Mouse (Mus musculus) kidney, adult 2 months (tissue): Measurements from ENCODE around the gene Atf6b. TPM values are rescaled to one million over a fixed set of nuclear protein-coding genes. Genes with fewer than 3 reads are reported as not detected.

Experiments
- DNase-seq: peaks from one replicate; pipeline ENCODE4 v3.0.0; 2021
- H3K27ac ChIP-seq: fragments of 200-500 bp; 2 replicates; pipeline ENCODE4 v1.5.1; 2012; ENCODE audit warnings: low read depth, low read length, control low read depth, inconsistent platforms; ENCODE audit not compliant: insufficient read depth
- H3K27me3 ChIP-seq: fragments of 200-500 bp; replicated peaks from 2 replicates; pipeline ENCODE4 v1.6.1; 2012; ENCODE audit warnings: mild to moderate bottlenecking, moderate library complexity, low read length, inconsistent platforms; ENCODE audit not compliant: control insufficient read depth, insufficient read depth
- H3K36me3 ChIP-seq: fragments of 200-500 bp; 2 replicates; pipeline ENCODE4 v1.6.1; 2012; ENCODE audit warnings: mild to moderate bottlenecking, moderate library complexity, low read length, inconsistent platforms; ENCODE audit not compliant: control insufficient read depth, insufficient read depth
- H3K4me1 ChIP-seq: fragments of 200-500 bp; 2 replicates; pipeline ENCODE4 v1.6.1; 2011; ENCODE audit warnings: low read length; ENCODE audit not compliant: control insufficient read depth, insufficient read depth
- H3K4me3 ChIP-seq: fragments of 200-500 bp; 2 replicates; pipeline ENCODE4 v1.5.1; 2011; ENCODE audit warnings: mild to moderate bottlenecking, low read depth, low read length, control low read depth; ENCODE audit not compliant: insufficient read depth
- CTCF ChIP-seq: fragments of 200-500 bp; conservative IDR thresholded peaks from 2 replicates; pipeline ENCODE4 v1.5.1; 2011; ENCODE audit warnings: low read depth, mild to moderate bottlenecking, control low read depth, low read length, moderate library complexity, mixed read lengths; ENCODE audit not compliant: insufficient read depth, insufficient read length
- POLR2A ChIP-seq: fragments of 200-500 bp; IDR thresholded peaks from one replicate; pipeline ENCODE4 v1.6.1; 2011; ENCODE audit warnings: low read depth, low read length, control low read depth
- WGBS: fragments of 180-500 bp; shearing (Covaris S2); methylation state at CpG from one replicate; pipeline ENCODE4 v1.1.7; 2018; 5-methylcytosine and 5-hydroxymethylcytosine counted together
- polyA plus RNA-seq: library from polyadenylated mRNA; depleted of rRNA; stranded (reverse); fragments of >200 nt; gene quantifications from 2 replicates; pipeline ENCODE4 v1.2.3, GENCODE M21; 2012

The Atf6b gene
- polyA plus RNA-seq, 1 experiment: 52.5 TPM

GRCm38 (mm10) chr17:34613830-34614229 is 33.1 kb upstream of the Atf6b start:
- 86% methylated on average over 10 of the region's 10 CpGs for WGBS
- no peaks in the 10 kb centered on the region for H3K27me3 ChIP-seq
- no peaks in the 10 kb centered on the region; the same call in 1 of the 2 replicates for H3K36me3 ChIP-seq
- peaks cover 3% of the 10 kb centered on the region; the same call in 1 of the 2 replicates for H3K4me1 ChIP-seq
- no peak for DNase-seq
- no peak overlapping the region for H3K27ac ChIP-seq
- H3K4me3 ChIP-seq: no peak overlapping the region
- TF ChIP-seq POLR2A: no peak
- no peak for TF ChIP-seq CTCF

- H3K4me3 ChIP-seq: no peak within 1 kb of the TSS
- peak within 1 kb of the TSS; percentile 27; the same call in 1 of the 2 replicates for H3K27ac ChIP-seq
- H3K27me3 ChIP-seq: no peaks in the 10 kb centered on the region
- no peak for TF ChIP-seq POLR2A
- no peak for TF ChIP-seq CTCF
- no peak for DNase-seq
- WGBS: 67% methylated on average over 6 of the region's 6 CpGs
- no peaks in the 10 kb centered on the region for H3K4me1 ChIP-seq
- no peaks in the 10 kb centered on the region; the same call in 1 of the 2 replicates for H3K36me3 ChIP-seq
Measured at GRCm38 (mm10) chr17:34615871-34616270, 31.1 kb upstream of the Atf6b start, which contains the start of gene Egfl8. Gene Egfl8, minus strand, starts transcription at chr17:34615971.

DNA sequence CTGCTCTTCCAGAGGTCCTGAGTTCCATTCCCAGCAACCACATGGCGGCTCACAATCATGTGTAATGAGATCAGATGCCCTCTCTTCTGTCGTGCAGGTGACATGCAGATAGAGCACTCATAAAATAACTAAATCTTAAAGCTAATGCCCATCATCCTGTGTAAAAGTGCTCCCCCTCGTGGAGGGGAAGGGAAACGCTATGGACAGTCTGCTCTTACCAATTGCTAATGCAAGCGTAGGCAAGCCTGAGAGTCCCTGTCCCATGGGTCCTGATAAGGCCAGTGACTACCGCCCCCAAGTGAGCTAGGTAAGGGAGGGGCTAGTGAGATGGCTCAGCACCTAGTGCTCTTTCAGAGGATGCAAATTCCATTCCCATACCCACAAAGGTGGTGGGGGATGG is 27.9 kb upstream of the Atf6b start:
- no peak overlapping the region for H3K27ac ChIP-seq
- H3K4me3 ChIP-seq: no peak overlapping the region
- H3K4me1 ChIP-seq: no peaks in the 10 kb centered on the region
- peak; percentile 84 for DNase-seq
- no peak for TF ChIP-seq POLR2A
- peak; percentile 88 for TF ChIP-seq CTCF
- WGBS: 17% methylated on average over 6 of the region's 6 CpGs
- no peaks in the 10 kb centered on the region for H3K27me3 ChIP-seq
- H3K36me3 ChIP-seq: peaks cover 5% of the 10 kb centered on the region; the same call in 1 of the 2 replicates

- Histone ChIP-seq H3K27me3 (no peaks in the 10 kb centered on the region), H3K4me1 (peaks cover 3% of the 10 kb centered on the region; the same call in 1 of the 2 replicates), H3K36me3 (peaks cover 7% of the 10 kb centered on the region), H3K4me3 (no peak overlapping the region), H3K27ac (no peak overlapping the region)
- TF ChIP-seq CTCF: no peak
- 82% methylated on average over 8 of the region's 8 CpGs for WGBS
- DNase-seq: no peak
Measured at GRCm38 (mm10) chr17:34621006-34621405, 25.9 kb upstream of the Atf6b start.

GRCm38 (mm10) chr17:34623161-34623560 is 23.8 kb upstream of the Atf6b start:
- Histone ChIP-seq H3K27me3 (no peaks in the 10 kb centered on the region), H3K27ac (no peak overlapping the region), H3K36me3 (peaks cover 7% of the 10 kb centered on the region), H3K4me3 (no peak overlapping the region), H3K4me1 (peaks cover 6% of the 10 kb centered on the region; the same call in 1 of the 2 replicates)
- TF ChIP-seq CTCF (0 out of 2 replicates have a peak, but pooled peaks have one; percentile 18), POLR2A (no peak)
- WGBS: 75% methylated on average over 9 of the region's 9 CpGs
- DNase-seq: no peak

- Histone ChIP-seq H3K4me3 (no peak overlapping the region), H3K4me1 (peaks cover 10% of the 10 kb centered on the region; the same call in 1 of the 2 replicates), H3K36me3 (peaks cover 7% of the 10 kb centered on the region), H3K27ac (peak overlapping the region; percentile 79; the same call in 1 of the 2 replicates), H3K27me3 (no peaks in the 10 kb centered on the region)
- TF ChIP-seq POLR2A (no peak), CTCF (no peak)
- 46% methylated on average over 3 of the region's 3 CpGs for WGBS
- peak; percentile 80 for DNase-seq
Measured at GRCm38 (mm10) chr17:34624981-34625380, 22.0 kb upstream of the Atf6b start.

DNA sequence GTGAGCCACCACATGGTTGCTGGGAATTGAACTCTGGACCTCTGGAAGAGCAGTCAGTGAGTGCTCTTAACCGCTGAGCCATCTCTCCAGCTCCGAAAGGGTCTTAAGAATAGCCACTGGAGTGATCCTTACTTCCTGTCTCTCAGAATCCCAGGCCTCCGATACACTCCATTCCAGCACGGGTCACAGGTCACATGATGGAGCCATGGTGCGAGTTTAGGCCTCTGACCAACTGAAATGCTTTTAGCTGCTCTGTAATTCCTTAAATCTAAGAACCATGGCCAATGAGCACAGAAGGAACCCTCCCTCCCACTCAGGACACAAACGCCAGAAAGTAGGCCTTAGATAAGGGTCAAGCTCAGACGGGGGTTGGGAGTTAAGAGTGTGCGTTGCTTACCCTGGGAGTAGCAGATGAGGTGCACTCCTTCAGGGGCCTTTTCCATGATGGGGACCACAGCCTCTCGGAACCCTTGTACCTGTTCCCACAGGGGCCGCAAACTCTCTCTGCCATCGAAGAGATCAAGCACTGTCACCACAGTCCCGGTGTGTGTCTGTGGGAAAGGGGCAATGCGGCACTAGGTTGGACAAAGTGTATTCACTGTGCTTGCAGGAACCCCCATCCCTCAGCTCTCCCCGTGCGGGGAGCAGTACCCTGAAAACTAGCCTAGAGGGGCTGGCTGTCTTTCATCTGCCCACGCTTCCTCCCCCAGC is 20.7 kb upstream of the Atf6b start:
- peak; percentile 57 for DNase-seq
- TF ChIP-seq CTCF (no peak), POLR2A (no peak)
- 30% methylated on average over 16 of the region's 16 CpGs for WGBS
- peaks cover 13% of the 10 kb centered on the region for H3K4me1 ChIP-seq
- H3K27me3 ChIP-seq: no peaks in the 10 kb centered on the region
- H3K36me3 ChIP-seq: peaks cover 6% of the 10 kb centered on the region
- peak overlapping the region; percentile 79 for H3K27ac ChIP-seq
- H3K4me3 ChIP-seq: peak overlapping the region; percentile 81
